Mouse (Mus musculus) hindbrain, embryonic 13.5 days (tissue): Measurements from ENCODE around the gene Olfr1250. TPM values are rescaled to one million over a fixed set of nuclear protein-coding genes. Genes with fewer than 3 reads are reported as not detected.
"Not testable (repeated sequence)": the region's sequence is repeated elsewhere in the genome, so short reads cannot be mapped to it uniquely, and the experiment has no call there.

Source experiments
- ATAC-seq: fragments of 200-750 bp; cut with Nextera tagmentation; 2 replicates; pipeline ENCODE4 v1.8.0; 2017; ENCODE audit warnings: moderate TSS enrichment; ENCODE audit not compliant: low FRiP score
- H3K27ac ChIP-seq: fragments of 300-500 bp; sonication (generic); 2 replicates; pipeline ENCODE4 v1.5.1; 2015; ENCODE audit warnings: inconsistent platforms, mild to moderate bottlenecking, moderate library complexity
- H3K27me3 ChIP-seq: fragments of 300-500 bp; sonication (generic); 2 replicates; pipeline ENCODE4 v1.6.1; 2015; ENCODE audit warnings: mild to moderate bottlenecking, inconsistent platforms
- H3K36me3 ChIP-seq: fragments of 300-500 bp; sonication (generic); 2 replicates; pipeline ENCODE4 v1.6.1; 2015; ENCODE audit warnings: mild to moderate bottlenecking, inconsistent platforms
- H3K4me1 ChIP-seq: fragments of 300-500 bp; sonication (generic); replicated peaks from 2 replicates; pipeline ENCODE4 v1.6.1; 2015; ENCODE audit warnings: inconsistent platforms
- H3K4me2 ChIP-seq: fragments of 300-500 bp; sonication (generic); 2 replicates; pipeline ENCODE4 v1.6.1; 2015; ENCODE audit warnings: inconsistent platforms, mild to moderate bottlenecking, moderate library complexity
- H3K4me3 ChIP-seq: fragments of 300-500 bp; sonication (generic); 2 replicates; pipeline ENCODE4 v1.5.1; 2015; ENCODE audit warnings: mild to moderate bottlenecking, inconsistent platforms
- H3K9ac ChIP-seq: fragments of 300-500 bp; sonication (generic); 2 replicates; pipeline ENCODE4 v1.6.1; 2015; ENCODE audit warnings: mild to moderate bottlenecking, inconsistent platforms
- H3K9me3 ChIP-seq: fragments of 300-500 bp; sonication (generic); 2 replicates; pipeline ENCODE4 v1.6.1; 2016; ENCODE audit warnings: inconsistent platforms
- WGBS: fragments of 180-500 bp; shearing (Covaris S2); methylation state at CpG from one replicate; pipeline ENCODE4 v1.1.7; 2015; 5-methylcytosine and 5-hydroxymethylcytosine counted together
- polyA plus RNA-seq: library from polyadenylated mRNA; unstranded; fragments of >200 nt; fragmentation: Nextera tagmentation; extraction: Ambion mirVana; gene quantifications from 2 replicates; pipeline ENCODE4 v1.2.1, GENCODE M21; 2015

The Olfr1250 gene
- not detected in 2 replicates for polyA plus RNA-seq

DNA sequence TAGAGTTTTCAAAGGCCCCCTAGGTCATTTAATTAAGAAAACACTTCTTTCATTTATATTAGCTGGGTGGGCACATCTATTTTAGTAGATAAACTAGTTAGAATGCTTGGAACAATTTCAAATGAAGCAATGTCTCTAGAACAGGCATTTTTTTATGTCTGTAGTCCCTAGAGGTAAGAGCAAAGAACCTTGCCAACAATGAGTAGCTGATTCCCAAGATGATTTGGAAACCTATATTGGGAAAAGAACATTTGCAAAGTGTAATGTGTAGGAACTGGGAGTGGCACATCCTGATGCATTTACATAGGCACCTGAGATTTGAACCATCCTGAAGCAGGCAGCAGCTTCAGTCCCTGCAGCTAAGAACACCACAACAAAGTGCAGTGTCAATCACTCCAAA lies at the start of gene Olfr1250:
Olfr1250 (minus strand) TSS at position 101 of the 400 bp plus-strand sequence.
- H3K4me1 ChIP-seq = no peaks in the 10 kb centered on the region
- H3K4me2 ChIP-seq = no peak within 1 kb of the TSS
- H3K9ac ChIP-seq = no peak within 1 kb of the TSS
- no peaks in the 10 kb centered on the region for H3K36me3 ChIP-seq
- H3K4me3 ChIP-seq = no peak within 1 kb of the TSS
- H3K27me3 ChIP-seq = no peaks in the 10 kb centered on the region
- H3K9me3 ChIP-seq = no peaks in the 10 kb centered on the region
- no peak for ATAC-seq
- no peak within 1 kb of the TSS for H3K27ac ChIP-seq

DNA sequence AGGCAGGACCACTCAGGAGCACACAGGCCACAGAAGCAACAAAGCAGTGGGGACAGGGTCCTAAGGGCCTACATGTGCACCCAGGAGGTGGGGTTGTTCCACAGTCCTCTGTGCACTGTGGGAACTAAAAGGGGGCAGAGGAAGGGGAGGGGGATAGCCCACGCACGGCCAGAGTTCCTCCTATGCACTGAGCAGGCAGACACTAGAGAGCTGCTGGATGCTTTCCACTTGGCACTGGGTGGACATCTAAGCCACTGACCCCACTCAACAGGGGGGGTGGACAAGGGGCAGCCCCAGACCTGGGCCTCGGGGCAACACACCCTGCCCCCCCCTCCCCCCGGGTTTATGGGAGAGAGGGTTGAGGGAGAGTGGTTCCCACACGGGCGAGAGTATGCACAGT lies 30.7 kb upstream of the Olfr1250 start:
- H3K9me3 ChIP-seq = no peaks in the 10 kb centered on the region
- no peak overlapping the region for H3K27ac ChIP-seq
- no peaks in the 10 kb centered on the region for H3K4me1 ChIP-seq
- no peaks in the 10 kb centered on the region for H3K36me3 ChIP-seq
- whole genome bisulfite sequencing = 87% methylated on average over 6 of the region's 6 CpGs
- ATAC-seq = no peak
- no peak overlapping the region for H3K9ac ChIP-seq
- no peak overlapping the region for H3K4me2 ChIP-seq
- H3K4me3 ChIP-seq = no peak overlapping the region
- H3K27me3 ChIP-seq = no peaks in the 10 kb centered on the region

DNA sequence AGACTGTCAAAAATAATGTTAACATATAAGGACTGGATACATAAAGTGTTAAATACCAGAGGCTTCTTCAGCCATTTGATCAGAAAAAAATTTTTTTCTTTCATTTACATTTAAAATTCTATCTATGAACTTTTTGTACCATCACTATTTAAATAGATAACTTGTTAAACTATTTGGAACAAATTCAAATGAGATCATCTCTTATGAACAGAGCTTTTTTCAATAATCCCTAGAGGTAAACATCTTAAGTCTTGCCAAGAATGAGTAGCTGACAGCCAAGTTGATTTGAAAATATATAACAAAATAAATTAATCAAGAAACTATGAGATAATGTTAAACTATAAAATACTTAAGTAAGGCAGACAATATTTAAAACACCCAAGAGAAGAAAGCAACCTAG lies 10.6 kb upstream of the Olfr1250 start, which contains the start of gene Olfr1251:
Olfr1251 (minus strand) TSS at position 101 of the 400 bp plus-strand sequence.
- Histone ChIP-seq H3K4me1 (no peaks in the 10 kb centered on the region), H3K4me3 (no peak within 1 kb of the TSS), H3K36me3 (no peaks in the 10 kb centered on the region), H3K9me3 (no peaks in the 10 kb centered on the region), H3K27ac (no peak within 1 kb of the TSS), H3K27me3 (no peaks in the 10 kb centered on the region), H3K4me2 (no peak within 1 kb of the TSS), H3K9ac (no peak within 1 kb of the TSS)
- no peak for ATAC-seq

DNA sequence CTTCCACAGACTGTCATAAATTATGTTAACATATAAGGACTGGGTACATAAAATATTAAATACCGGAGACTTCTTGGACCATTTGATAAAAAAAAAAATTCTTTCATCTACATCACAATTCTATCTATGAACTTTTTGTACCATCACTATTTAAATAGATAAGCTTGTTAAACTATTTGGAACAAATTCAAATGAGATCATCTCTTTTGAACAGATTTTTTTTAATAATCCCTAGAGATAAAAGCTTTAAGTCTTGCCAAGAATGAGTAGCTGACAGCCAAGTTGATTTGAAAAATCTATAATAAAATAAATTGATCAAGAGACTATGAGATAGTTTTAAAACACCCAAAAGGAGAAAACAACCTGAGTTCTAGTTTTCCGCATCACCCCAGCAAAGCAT lies 26.4 kb downstream of the Olfr1250 start, which contains the start of gene Olfr1249:
Olfr1249 (minus strand) TSS at position 101 of the 400 bp plus-strand sequence.
- H3K36me3 ChIP-seq = no peaks in the 10 kb centered on the region
- H3K9ac ChIP-seq = no peak within 1 kb of the TSS
- H3K9me3 ChIP-seq = no peaks in the 10 kb centered on the region
- WGBS = 96% methylated on average over 2 of the region's 2 CpGs
- no peaks in the 10 kb centered on the region for H3K27me3 ChIP-seq
- no peaks in the 10 kb centered on the region for H3K4me1 ChIP-seq
- H3K4me2 ChIP-seq = no peak within 1 kb of the TSS
- H3K4me3 ChIP-seq = no peak within 1 kb of the TSS
- no peak within 1 kb of the TSS for H3K27ac ChIP-seq
- ATAC-seq = no peak

DNA sequence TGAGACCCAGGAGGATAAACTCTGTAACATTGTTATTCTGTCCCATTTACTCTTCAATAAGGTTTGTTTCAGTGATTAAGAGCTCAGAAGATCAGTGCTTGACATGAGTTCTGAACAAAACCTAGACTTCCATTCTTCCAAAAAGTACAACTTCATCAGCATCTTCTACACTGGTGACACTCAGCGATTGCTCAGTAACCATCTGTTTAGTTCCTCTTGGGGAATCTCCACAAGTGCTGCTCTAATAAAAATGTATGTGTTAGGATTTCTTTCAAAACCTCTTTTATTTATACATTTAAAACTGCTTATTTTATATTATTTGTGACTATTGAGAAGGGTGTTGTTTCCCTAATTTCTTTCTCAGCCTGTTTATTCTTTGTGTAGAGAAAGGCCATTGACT lies 43.1 kb downstream of the Olfr1250 start, which contains the start of gene Olfr1248:
Olfr1248 (minus strand) TSS at position 101 of the 400 bp plus-strand sequence.
- not testable (repeated sequence) for ATAC-seq, H3K4me3 ChIP-seq, H3K9me3 ChIP-seq, H3K4me2 ChIP-seq, H3K27me3 ChIP-seq, H3K36me3 ChIP-seq, H3K27ac ChIP-seq, H3K9ac ChIP-seq, H3K4me1 ChIP-seq
- 94% methylated on average over 1 of the region's 1 CpGs for WGBS

DNA sequence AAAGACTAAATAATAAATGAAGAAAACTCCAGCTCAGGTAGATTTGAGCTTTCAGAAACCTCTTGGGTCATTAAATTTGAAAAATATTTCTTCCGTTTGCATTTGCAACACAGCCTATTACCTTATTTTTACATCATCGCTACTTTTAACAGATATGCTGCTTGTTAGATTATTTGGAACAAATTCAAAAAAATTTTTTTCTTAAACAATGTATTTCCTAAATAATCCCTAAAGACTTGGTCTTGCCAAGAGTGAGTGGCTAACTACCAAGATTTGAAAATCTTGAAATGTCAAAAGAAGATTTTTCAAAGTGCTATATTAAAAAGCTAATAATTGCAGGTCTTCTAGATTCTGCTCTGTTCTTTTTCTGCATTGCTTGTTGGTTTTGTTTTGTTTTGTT lies 47.2 kb downstream of the Olfr1250 start, which contains the start of gene Olfr1247:
Olfr1247 (minus strand) TSS at position 101 of the 400 bp plus-strand sequence.
- H3K9me3 ChIP-seq = no peaks in the 10 kb centered on the region
- H3K4me1 ChIP-seq = no peaks in the 10 kb centered on the region
- H3K9ac ChIP-seq = no peak within 1 kb of the TSS
- H3K36me3 ChIP-seq = no peaks in the 10 kb centered on the region
- H3K4me3 ChIP-seq = no peak within 1 kb of the TSS
- H3K4me2 ChIP-seq = no peak within 1 kb of the TSS
- H3K27ac ChIP-seq = no peak within 1 kb of the TSS
- no peaks in the 10 kb centered on the region for H3K27me3 ChIP-seq
- WGBS = 97% methylated on average over 2 of the region's 2 CpGs
- ATAC-seq = no peak

Other genes with a start within 250 kb of the Olfr1250 start
- gene Olfr1239, start 241.1 kb downstream of the Olfr1250 start, polyA plus RNA-seq = not detected in 2 replicates
- gene Olfr1240, start 218.5 kb downstream of the Olfr1250 start, polyA plus RNA-seq = not detected in 2 replicates
- gene Olfr1241, start 174.3 kb downstream of the Olfr1250 start, polyA plus RNA-seq = not detected in 2 replicates
- not detected in 2 replicates for gene Olfr1242, start 163.1 kb downstream of the Olfr1250 start, polyA plus RNA-seq
- gene Olfr1243, start 130.0 kb downstream of the Olfr1250 start, polyA plus RNA-seq = not detected in 2 replicates
- not detected in 2 replicates for gene Olfr1245, start 83.0 kb downstream of the Olfr1250 start, polyA plus RNA-seq
- not detected in 2 replicates for gene Olfr1246, start 68.3 kb downstream of the Olfr1250 start, polyA plus RNA-seq
- gene Olfr1247, start 47.3 kb downstream of the Olfr1250 start, polyA plus RNA-seq = not detected in 2 replicates
- not detected in 2 replicates for gene Olfr1248, start 43.2 kb downstream of the Olfr1250 start, polyA plus RNA-seq
- gene Olfr1249, start 26.5 kb downstream of the Olfr1250 start, polyA plus RNA-seq = not detected in 2 replicates
- gene Olfr1251, start 10.5 kb upstream of the Olfr1250 start, polyA plus RNA-seq = not detected in 2 replicates
- not detected in 2 replicates for gene Olfr1252, start 63.5 kb upstream of the Olfr1250 start, polyA plus RNA-seq
- gene Olfr1253, start 95.6 kb upstream of the Olfr1250 start, polyA plus RNA-seq = not detected in 2 replicates
- not detected in 2 replicates for gene Olfr1254, start 132.2 kb upstream of the Olfr1250 start, polyA plus RNA-seq
- not detected in 2 replicates for gene Olfr1255, start 150.6 kb upstream of the Olfr1250 start, polyA plus RNA-seq
- gene Olfr1256, start 180.1 kb upstream of the Olfr1250 start, polyA plus RNA-seq = not detected in 2 replicates
- gene Olfr48, start 186.7 kb upstream of the Olfr1250 start, polyA plus RNA-seq = 0.19 TPM in 1 of 2 replicates, not detected in the other
- not detected in 2 replicates for gene Olfr1257, start 217.0 kb upstream of the Olfr1250 start, polyA plus RNA-seq